Mouse (Mus musculus) myocyte (in vitro differentiated cells): Measurements from ENCODE around the gene Mamdc2. TPM values are rescaled to one million over a fixed set of nuclear protein-coding genes. Genes with fewer than 3 reads are reported as not detected.
A peak's percentile ranks its signal among the peaks of the same experiment; 100 is the strongest.

Source experiments
- H3K27me3 ChIP-seq: one replicate; pipeline ENCODE4 v1.6.1; 2011; ENCODE audit not compliant: control insufficient read depth, insufficient read depth, insufficient read length
- H3K36me3 ChIP-seq: one replicate; pipeline ENCODE4 v1.6.1; 2011; ENCODE audit not compliant: control insufficient read depth, insufficient read depth
- H3K4me2 ChIP-seq: one replicate; pipeline ENCODE4 v1.6.1; 2011; ENCODE audit warnings: low read depth, control low read depth
- H3K4me3 ChIP-seq: one replicate; pipeline ENCODE4 v1.5.1; 2011; ENCODE audit warnings: mild to moderate bottlenecking, control low read depth, moderate library complexity
- H3K79me2 ChIP-seq: one replicate; pipeline ENCODE4 v1.6.1; 2011; ENCODE audit not compliant: control insufficient read depth, insufficient read depth
- H3ac ChIP-seq: one replicate; pipeline ENCODE4 v1.6.1; 2011; ENCODE audit not compliant: control insufficient read depth, insufficient read length
- CEBPB ChIP-seq: IDR thresholded peaks from 2 replicates; pipeline ENCODE4 v1.6.1; 2011; ENCODE audit warnings: mild to moderate bottlenecking, moderate library complexity; ENCODE audit not compliant: poor library complexity, insufficient read depth, severe bottlenecking
- E2F4 ChIP-seq: IDR thresholded peaks from one replicate; pipeline ENCODE4 v1.6.1; 2011; ENCODE audit warnings: mild to moderate bottlenecking, control low read depth, moderate library complexity; ENCODE audit not compliant: insufficient read depth
- MAX ChIP-seq: IDR thresholded peaks from one replicate; pipeline ENCODE4 v1.6.1; 2011; ENCODE audit warnings: low read depth, mild to moderate bottlenecking, control low read depth
- MYOD1 ChIP-seq, 3 experiments: IDR thresholded peaks; one replicate each; pipeline ENCODE4 v1.6.1; 2011; ENCODE audit warnings: control low read depth in 2 of 3, low read depth in 2 of 3, mild to moderate bottlenecking in 2 of 3, moderate library complexity in 1 of 3; ENCODE audit not compliant: insufficient read length in 2 of 3, control insufficient read depth in 1 of 3
- MYOG ChIP-seq, 3 experiments: IDR thresholded peaks; one replicate each; pipeline ENCODE4 v1.6.1; 2011; ENCODE audit warnings: control low read depth in 2 of 3, low read depth in 2 of 3, mild to moderate bottlenecking in 2 of 3; ENCODE audit not compliant: insufficient read length in 2 of 3, control insufficient read depth in 1 of 3, insufficient read depth in 1 of 3
- POLR2A ChIP-seq: IDR thresholded peaks from one replicate; pipeline ENCODE4 v1.6.1; 2011; ENCODE audit warnings: low read depth, mild to moderate bottlenecking, control low read depth, moderate library complexity; ENCODE audit not compliant: insufficient read length
- POLR2AphosphoS2 ChIP-seq: IDR thresholded peaks from one replicate; pipeline ENCODE4 v1.6.1; 2011; ENCODE audit warnings: low read depth, control low read depth; ENCODE audit not compliant: insufficient read length
- REST ChIP-seq: IDR thresholded peaks from one replicate; pipeline ENCODE4 v1.6.1; 2011; ENCODE audit warnings: mild to moderate bottlenecking, control low read depth, moderate library complexity; ENCODE audit not compliant: insufficient read depth, insufficient read length
- SRF ChIP-seq: IDR thresholded peaks from one replicate; pipeline ENCODE4 v1.6.1; 2011; ENCODE audit warnings: low read depth; ENCODE audit not compliant: control insufficient read depth, insufficient read length
- TCF12 ChIP-seq: IDR thresholded peaks from one replicate; pipeline ENCODE4 v1.6.1; 2011; ENCODE audit warnings: mild to moderate bottlenecking, control low read depth; ENCODE audit not compliant: poor library complexity, insufficient read depth, severe bottlenecking
- TCF3 ChIP-seq: IDR thresholded peaks from one replicate; pipeline ENCODE4 v1.6.1; 2011; ENCODE audit warnings: low read depth, control low read depth; ENCODE audit not compliant: insufficient read length
- USF1 ChIP-seq: IDR thresholded peaks from one replicate; pipeline ENCODE4 v1.6.1; 2011; ENCODE audit warnings: low read depth, mild to moderate bottlenecking, control low read depth, moderate library complexity
- polyA plus RNA-seq: library from polyadenylated mRNA; unstranded; fragments of >200 nt; fragmentation: generic; extraction: Trizol; gene quantifications from one replicate; pipeline ENCODE4 v1.2.1, GENCODE M21; 2012; ENCODE audit warnings: missing spikeins

Mamdc2 gene
- polyA plus RNA-seq, 1 experiment: 13.4 TPM

DNA sequence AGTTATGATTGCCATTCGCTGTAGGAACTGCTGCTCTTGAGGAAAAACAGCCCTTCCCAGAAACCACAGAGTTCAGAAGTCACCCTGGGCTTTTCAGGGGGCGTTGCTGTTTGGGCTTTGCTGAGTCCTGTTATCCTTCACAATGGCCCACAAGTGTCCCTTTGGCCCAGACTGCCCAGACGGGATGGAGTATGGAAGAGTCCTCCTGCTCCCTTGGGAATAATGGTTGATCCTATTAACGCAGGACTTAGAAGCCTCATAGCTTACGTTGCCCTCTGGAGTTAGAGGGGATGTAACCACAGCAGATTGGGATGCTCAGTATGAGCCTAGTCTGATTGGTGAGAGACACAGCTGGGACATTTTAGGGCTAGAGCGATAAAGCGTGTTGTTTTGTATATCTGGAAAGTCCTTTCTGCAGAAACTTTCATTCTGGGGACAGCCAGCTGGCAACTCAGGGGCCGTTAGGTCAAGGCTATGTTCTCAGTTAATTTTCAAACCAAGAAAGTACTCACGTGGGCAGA is 94.3 kb downstream of the Mamdc2 start:
- TF ChIP-seq MYOG (IDR thresholded peaks at IDR 0.05; ENCODE audit: control insufficient read depth in 1 of 3, insufficient read depth in 1 of 3, insufficient read length in 2 of 3, low read depth in 2 of 3) (no peak), E2F4 (no peak)
- Histone ChIP-seq H3ac (no peak overlapping the region), H3K27me3 (no peaks in the 10 kb centered on the region), H3K4me3 (no peak overlapping the region), H3K36me3 (peaks cover 13% of the 10 kb centered on the region), H3K79me2 (no peaks in the 10 kb centered on the region), H3K4me2 (no peak overlapping the region)

DNA sequence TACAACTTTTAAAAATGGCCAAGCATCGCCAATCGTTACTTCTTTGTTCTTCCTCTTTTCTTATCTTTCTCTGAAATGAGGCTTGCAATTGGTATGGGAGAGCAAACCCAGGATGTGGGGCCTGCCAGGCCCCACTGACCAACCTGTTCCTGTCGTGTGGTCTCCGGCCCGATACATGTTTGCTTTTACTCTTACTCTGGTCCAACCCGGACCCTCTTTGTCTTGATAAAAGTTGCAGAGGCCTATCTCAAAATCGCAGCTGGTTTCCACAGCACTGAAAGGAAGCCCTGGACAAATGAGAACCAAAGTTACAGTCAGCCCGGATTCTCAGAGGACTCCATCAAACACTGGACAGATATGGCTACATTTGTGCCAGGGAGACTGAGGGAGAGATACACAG is 95.1 kb downstream of the Mamdc2 start:
- no peaks in the 10 kb centered on the region for H3K79me2 ChIP-seq
- no peak overlapping the region for H3K4me3 ChIP-seq
- H3K27me3 ChIP-seq: no peaks in the 10 kb centered on the region
- TF ChIP-seq MYOG (IDR thresholded peaks at IDR 0.05; ENCODE audit: control insufficient read depth in 1 of 3, insufficient read depth in 1 of 3, insufficient read length in 2 of 3, low read depth in 2 of 3): no peak
- no peak for TF ChIP-seq SRF
- TF ChIP-seq POLR2AphosphoS2: no peak
- no peak for TF ChIP-seq E2F4
- TF ChIP-seq TCF12: no peak
- TF ChIP-seq POLR2A: no peak
- TF ChIP-seq MAX: no peak
- no peak for TF ChIP-seq REST
- no peak for TF ChIP-seq USF1
- TF ChIP-seq MYOD1 (IDR thresholded peaks at IDR 0.05; ENCODE audit: control insufficient read depth in 1 of 3, insufficient read length in 2 of 3, low read depth in 2 of 3): no peak
- TF ChIP-seq CEBPB: no peak
- no peak for TF ChIP-seq TCF3
- peaks cover 12% of the 10 kb centered on the region for H3K36me3 ChIP-seq
- no peak overlapping the region for H3ac ChIP-seq
- no peak overlapping the region for H3K4me2 ChIP-seq

DNA sequence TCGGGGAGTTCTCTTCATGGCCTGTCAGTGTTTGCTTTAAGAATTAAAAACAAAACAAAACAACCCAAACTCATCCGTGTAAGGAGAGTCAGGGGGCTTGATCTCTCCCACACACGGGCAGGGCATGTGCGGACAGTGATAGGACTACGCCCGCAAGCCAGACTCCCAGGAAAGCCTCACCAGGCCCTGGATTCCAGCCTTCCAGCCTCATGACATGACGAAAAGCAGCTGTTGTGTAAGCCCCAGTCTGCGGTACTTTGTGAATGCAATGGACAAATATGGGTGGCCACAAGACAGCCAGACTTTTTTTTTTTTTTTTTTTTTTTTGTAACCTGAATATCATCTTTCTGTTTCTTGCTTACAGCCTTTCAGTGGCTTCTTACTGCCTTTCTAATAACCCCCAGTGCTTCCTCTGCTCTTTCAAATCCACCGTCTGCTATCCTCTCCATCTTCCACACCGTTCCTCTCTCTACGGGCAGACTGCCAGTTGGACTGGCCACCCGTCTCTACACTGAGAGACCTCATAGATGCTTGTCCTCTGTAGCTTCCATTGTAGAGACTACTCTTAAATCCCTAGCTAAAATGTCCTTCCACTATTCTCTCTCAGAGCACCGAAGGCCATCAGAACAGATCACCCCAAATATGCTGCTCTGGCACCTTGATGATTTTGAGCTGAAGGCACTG is 96.3 kb downstream of the Mamdc2 start:
- TF ChIP-seq MYOG (IDR thresholded peaks at IDR 0.05; ENCODE audit: control insufficient read depth in 1 of 3, insufficient read depth in 1 of 3, insufficient read length in 2 of 3, low read depth in 2 of 3): peak in 1 of 3 experiments; percentile 12
- no peak for TF ChIP-seq USF1
- no peak for TF ChIP-seq REST
- TF ChIP-seq SRF: no peak
- no peak for TF ChIP-seq POLR2AphosphoS2
- TF ChIP-seq TCF3: no peak
- TF ChIP-seq MYOD1 (IDR thresholded peaks at IDR 0.05; ENCODE audit: control insufficient read depth in 1 of 3, insufficient read length in 2 of 3, low read depth in 2 of 3): peak in 1 of 3 experiments; percentile 8
- TF ChIP-seq MAX: no peak
- no peak for TF ChIP-seq POLR2A
- no peak for TF ChIP-seq E2F4
- TF ChIP-seq CEBPB: no peak
- TF ChIP-seq TCF12: no peak
- H3K79me2 ChIP-seq: no peaks in the 10 kb centered on the region
- H3K4me2 ChIP-seq: no peak overlapping the region
- no peak overlapping the region for H3ac ChIP-seq
- H3K36me3 ChIP-seq: peaks cover 5% of the 10 kb centered on the region
- no peak overlapping the region for H3K4me3 ChIP-seq
- H3K27me3 ChIP-seq: no peaks in the 10 kb centered on the region

DNA sequence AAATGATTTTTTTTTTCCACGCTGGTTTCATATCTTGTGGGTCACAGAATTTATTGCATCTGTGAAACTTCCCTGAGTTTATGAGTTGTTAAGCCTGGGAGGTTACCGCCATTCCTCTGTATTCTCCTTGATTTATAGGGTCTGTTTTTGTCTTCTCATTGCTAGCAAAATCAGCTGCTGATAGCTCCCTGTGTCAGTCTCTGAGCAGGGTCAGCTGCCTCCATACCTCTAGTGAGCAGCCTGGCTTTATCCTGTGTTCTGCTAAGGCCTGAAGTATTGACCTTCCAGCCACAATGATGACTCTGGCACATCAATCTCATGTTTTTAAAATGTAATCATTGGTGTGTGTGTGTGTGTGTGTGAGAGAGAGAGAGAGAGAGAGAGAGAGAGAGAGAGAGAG is 98.3 kb downstream of the Mamdc2 start:
- Histone ChIP-seq H3ac (no peak overlapping the region), H3K36me3 (peaks cover 5% of the 10 kb centered on the region), H3K79me2 (no peaks in the 10 kb centered on the region), H3K27me3 (no peaks in the 10 kb centered on the region), H3K4me3 (no peak overlapping the region), H3K4me2 (no peak overlapping the region)
- no peak for TF ChIP-seq TCF3
- no peak for TF ChIP-seq CEBPB
- TF ChIP-seq REST: no peak
- TF ChIP-seq MYOD1 (IDR thresholded peaks at IDR 0.05; ENCODE audit: control insufficient read depth in 1 of 3, insufficient read length in 2 of 3, low read depth in 2 of 3): no peak
- no peak for TF ChIP-seq USF1
- TF ChIP-seq POLR2A: no peak
- TF ChIP-seq MAX: no peak
- no peak for TF ChIP-seq SRF
- TF ChIP-seq POLR2AphosphoS2: no peak
- TF ChIP-seq E2F4: no peak

DNA sequence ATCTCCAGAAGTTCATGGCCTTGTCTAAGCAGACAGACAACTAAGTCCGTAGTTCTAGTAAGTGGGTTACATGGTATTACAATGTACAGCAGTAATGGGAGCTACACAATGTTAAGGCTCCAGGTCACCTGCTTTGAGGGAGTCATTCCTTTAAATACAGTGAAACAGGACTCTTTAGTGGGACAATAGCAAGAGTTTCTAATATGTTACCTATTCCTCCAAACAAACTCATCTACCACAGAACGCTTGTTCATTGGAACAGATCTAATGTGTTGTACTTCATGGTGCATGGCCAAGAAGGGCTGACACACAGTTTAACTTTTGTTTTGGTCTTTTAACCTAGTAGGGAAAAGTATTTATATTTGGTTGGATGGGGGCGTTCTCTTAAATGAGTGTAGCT is 105.5 kb downstream of the Mamdc2 start:
- no peak overlapping the region for H3K4me3 ChIP-seq
- TF ChIP-seq SRF: no peak
- no peak for TF ChIP-seq E2F4
- no peak for TF ChIP-seq POLR2A
- no peak for TF ChIP-seq USF1
- TF ChIP-seq TCF12: no peak
- no peak for TF ChIP-seq MAX
- no peak for TF ChIP-seq CEBPB
- no peak for TF ChIP-seq REST
- TF ChIP-seq POLR2AphosphoS2: no peak
- no peak for TF ChIP-seq TCF3
- no peak for TF ChIP-seq MYOG (IDR thresholded peaks at IDR 0.05; ENCODE audit: control insufficient read depth in 1 of 3, insufficient read depth in 1 of 3, insufficient read length in 2 of 3, low read depth in 2 of 3)
- no peak for TF ChIP-seq MYOD1 (IDR thresholded peaks at IDR 0.05; ENCODE audit: control insufficient read depth in 1 of 3, insufficient read length in 2 of 3, low read depth in 2 of 3)
- no peaks in the 10 kb centered on the region for H3K79me2 ChIP-seq
- no peak overlapping the region for H3ac ChIP-seq
- no peaks in the 10 kb centered on the region for H3K36me3 ChIP-seq
- no peaks in the 10 kb centered on the region for H3K27me3 ChIP-seq
- no peak overlapping the region for H3K4me2 ChIP-seq
